Mouse (Mus musculus): ENCODE results near the gene Eid3.

Gene Eid3

GRCm38 (mm10) chr10:82913238-82913637 lies 46.8 kb downstream of the Eid3 start:
- no peak for DNase-seq (ENCODE audit: low spot score)

GRCm38 (mm10) chr10:82913772-82914171 lies 47.3 kb downstream of the Eid3 start:
- DNase-seq (ENCODE audit: low spot score): no peak
